Mouse (Mus musculus) bone marrow, adult 2 months (tissue): ENCODE measurements around the gene BC037034.

Experiments used
- CTCF ChIP-seq: fragments of 200-500 bp; IDR thresholded peaks from 2 replicates; pipeline ENCODE4 v1.5.1; 2011; ENCODE audit warnings: low read length, control low read depth; ENCODE audit not compliant: control insufficient read depth, insufficient read depth
- POLR2A ChIP-seq: fragments of 200-500 bp; IDR thresholded peaks from 2 replicates; pipeline ENCODE4 v1.6.1; 2011; ENCODE audit warnings: low read depth, mild to moderate bottlenecking, control low read depth, low read length, borderline replicate concordance; ENCODE audit not compliant: control insufficient read depth

DNA sequence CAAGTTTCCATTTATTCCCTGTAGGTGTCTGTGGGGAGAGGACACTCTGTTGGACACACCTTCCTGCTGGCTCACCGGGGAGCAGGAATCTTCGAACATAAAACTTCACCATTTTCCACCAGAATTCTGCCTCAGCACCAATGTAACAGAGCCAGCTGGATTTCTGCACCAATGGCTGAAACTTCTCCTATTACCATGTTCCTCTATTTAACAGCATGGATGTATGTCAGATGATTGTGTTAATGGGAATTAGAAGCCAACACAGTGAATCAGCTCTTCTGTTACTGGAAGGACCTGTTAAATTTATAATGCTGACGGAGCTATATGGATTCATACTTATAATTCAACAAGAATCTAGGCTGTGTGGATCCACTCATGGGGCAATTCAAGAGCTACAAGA lies 34.3 kb downstream of the BC037034 start:
- TF ChIP-seq CTCF (no peak), POLR2A (no peak)
